ENCODE assay signal across 8 mouse cellular contexts in the genomic region with DNA sequence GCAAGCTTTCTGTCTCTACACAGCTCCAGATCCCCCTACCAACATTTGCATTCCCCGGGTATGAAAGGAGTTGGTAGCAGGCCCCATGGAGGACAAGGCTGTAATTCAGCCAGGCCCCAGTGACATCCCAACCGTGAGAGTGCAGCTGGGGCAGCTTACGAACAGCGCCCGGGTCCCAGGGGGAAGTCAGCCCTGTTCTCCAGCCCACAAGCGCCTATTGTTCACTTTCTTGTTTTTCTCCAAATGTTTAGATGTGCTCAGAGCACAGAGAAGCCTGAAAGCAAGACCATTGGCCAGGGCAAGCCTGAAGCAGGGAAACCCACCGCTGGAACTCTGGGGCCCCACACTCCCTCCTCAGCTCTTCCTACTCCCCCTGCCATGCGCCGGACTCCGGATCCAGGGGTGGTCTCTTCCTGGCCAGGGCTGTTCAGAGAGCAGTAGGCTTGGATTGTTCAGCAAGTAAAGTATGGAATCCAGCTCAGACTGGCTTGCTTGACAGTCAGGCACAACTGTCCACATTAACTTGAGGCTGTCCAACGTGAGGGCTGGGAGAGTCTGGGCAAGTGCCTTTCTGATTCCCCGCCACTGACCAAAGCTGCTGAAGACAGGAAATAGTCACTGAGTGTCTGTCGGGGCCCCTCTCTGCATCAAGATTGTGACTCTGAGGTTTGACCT.
DNase-seq lines count a peak whose midpoint lies in the region; TF ChIP-seq lines count a peak whose summit lies in the region.

No protein-coding gene starts in this region.

- peaks cover 27% of the 10 kb centered on the region for H3K4me1 ChIP-seq in olfactory bulb, adult 2 months (ENCODE audit: control insufficient read depth, insufficient read depth, low read length)

- intact Hi-C loops in heart, postnatal 36 days (cut with DNase I): loop anchor here (2.0 kb wide), 1 partner anchor 140 kb away; no protein-coding TSS in a partner anchor
- intact Hi-C loops in left cerebral cortex, postnatal 4 days (cut with DNase I): loop anchor here (10.0 kb wide), 1 partner anchor 134 kb away; no protein-coding TSS in a partner anchor

- H3K27ac ChIP-seq in olfactory bulb, adult 2 months (ENCODE audit: insufficient read depth, low read depth, low read length): peak overlapping the region; percentile 71

- DNase-seq in adrenal gland, postnatal 25 days: peak; percentile 14
- DNase-seq in adrenal gland, postnatal 36 days: no peak
- DNase-seq in urinary bladder, postnatal 10 days (ENCODE audit: low spot score): peak; percentile 5
- DNase-seq in urinary bladder, postnatal 14 days (ENCODE audit: low spot score): no peak
- DNase-seq in heart, postnatal 36 days: peak; percentile 44 to 63
- DNase-seq in left cerebral cortex, postnatal 4 days: peak; percentile 77
- no peak for DNase-seq in T-cell, adult 2 months (ENCODE audit: low spot score)

- H3K4me3 ChIP-seq in olfactory bulb, adult 2 months (ENCODE audit: insufficient read depth, low read depth, low read length): no peak overlapping the region

- no peak for TF ChIP-seq CTCF in olfactory bulb, adult 2 months (IDR thresholded peaks at IDR 0.05; ENCODE audit: insufficient read depth, low read depth, low read length)

- WGBS in olfactory bulb, adult 2 months: 54% methylated on average over 13 of the region's 13 CpGs

- no peak for TF ChIP-seq POLR2A in olfactory bulb, adult 2 months (IDR thresholded peaks at IDR 0.05; ENCODE audit: insufficient read depth, low read depth, low read length)

Comparison
In these comparisons a context has a peak if more than half of its experiments do, and no peak if none do; other contexts are left out.
1. DNase-seq: peak in adrenal gland, postnatal 25 days (single experiment), urinary bladder, postnatal 10 days (single experiment), heart, postnatal 36 days (2 of 2) and left cerebral cortex, postnatal 4 days (single experiment); none in adrenal gland, postnatal 36 days (0 of 2), urinary bladder, postnatal 14 days (single experiment) and T-cell, adult 2 months (single experiment).